Mouse (Mus musculus) adrenal gland, adult 8-10 months (tissue): Measurements from ENCODE around the gene Ppp1r36. TPM values are rescaled to one million over a fixed set of nuclear protein-coding genes. Genes with fewer than 3 reads are reported as not detected.
A peak's percentile ranks its signal among the peaks of the same experiment; 100 is the strongest.

Experiments
- DNase-seq: peaks from one replicate; pipeline ENCODE4 v3.0.0; 2022
- total RNA-seq, 4 experiments: library from RNA; stranded (reverse); gene quantifications; 2 replicates each; pipeline ENCODE4 v1.2.4; 2022

Gene Ppp1r36
- total RNA-seq = under 1 TPM; 0.15 to 0.24 (median 0.23) TPM

GRCm38 (mm10) chr12:76417433-76417854, at the start of gene Ppp1r36:
Gene Ppp1r36 (plus strand): TSS chr12:76417538.
- DNase-seq = no peak

GRCm38 (mm10) chr12:76368201-76368789, 49.0 kb upstream of the Ppp1r36 start:
- DNase-seq = no peak

DNA sequence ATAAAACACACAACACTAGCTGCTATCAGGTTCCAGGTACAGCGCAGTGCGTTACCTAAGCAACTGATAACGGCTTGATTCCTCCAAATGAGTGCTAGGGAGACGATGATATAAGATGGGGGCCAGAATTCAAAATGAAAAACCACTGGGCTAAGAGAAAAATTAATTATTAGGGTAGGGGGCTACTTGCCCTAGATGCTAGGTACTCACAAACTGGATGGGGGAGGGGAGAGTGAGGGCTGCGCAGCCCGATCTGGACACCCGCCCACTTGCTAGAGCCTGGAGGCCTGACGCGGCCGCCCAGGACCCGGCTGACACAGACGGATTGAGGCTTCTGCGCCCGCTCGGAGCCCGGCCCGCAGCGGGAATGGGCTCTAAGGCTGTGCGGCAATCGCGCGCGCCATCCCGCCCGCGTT, 48.5 kb upstream of the Ppp1r36 start:
- no peak for DNase-seq

GRCm38 (mm10) chr12:76369206-76369977, 47.9 kb upstream of the Ppp1r36 start, which contains the start of gene Zbtb25:
Gene Zbtb25 (minus strand): TSS chr12:76369602.
- DNase-seq = peak; percentile 79

- peak; percentile 73 for DNase-seq
Observed at GRCm38 (mm10) chr12:76369978-76370830, 47.1 kb upstream of the Ppp1r36 start, which contains the start of gene Zbtb1. Gene Zbtb1 (plus strand): TSS chr12:76370266.

GRCm38 (mm10) chr12:76370831-76371571, 46.3 kb upstream of the Ppp1r36 start:
- DNase-seq = peak; percentile 73

- no peak for DNase-seq
Observed at GRCm38 (mm10) chr12:76372046-76372445, 45.3 kb upstream of the Ppp1r36 start.

GRCm38 (mm10) chr12:76372881-76373818, 44.2 kb upstream of the Ppp1r36 start:
- DNase-seq = no peak

GRCm38 (mm10) chr12:76373991-76374390, 43.3 kb upstream of the Ppp1r36 start:
- no peak for DNase-seq

GRCm38 (mm10) chr12:76374911-76375310, 42.4 kb upstream of the Ppp1r36 start:
- DNase-seq = no peak

DNA sequence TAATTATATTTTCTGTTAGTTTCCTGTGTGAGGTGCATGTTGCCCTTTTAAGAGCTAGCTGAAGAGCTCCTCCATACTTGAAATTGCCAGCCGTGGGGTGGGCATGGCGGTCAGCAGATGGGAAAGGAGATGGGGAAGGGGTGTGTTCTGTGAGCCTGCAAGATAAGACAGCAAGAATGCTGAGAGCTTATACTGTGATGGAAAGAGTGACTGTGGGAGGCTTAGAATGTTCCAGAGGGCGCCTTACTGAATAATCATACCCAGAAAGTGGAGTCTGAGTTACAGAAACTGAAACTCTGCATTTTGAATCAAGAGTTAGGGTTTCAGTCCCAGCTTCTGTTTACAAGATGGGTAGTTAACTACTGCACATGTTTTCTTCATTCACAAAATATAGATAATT, 41.8 kb upstream of the Ppp1r36 start:
- no peak for DNase-seq

- DNase-seq = no peak
Observed at GRCm38 (mm10) chr12:76376649-76377048, 40.7 kb upstream of the Ppp1r36 start.

DNA sequence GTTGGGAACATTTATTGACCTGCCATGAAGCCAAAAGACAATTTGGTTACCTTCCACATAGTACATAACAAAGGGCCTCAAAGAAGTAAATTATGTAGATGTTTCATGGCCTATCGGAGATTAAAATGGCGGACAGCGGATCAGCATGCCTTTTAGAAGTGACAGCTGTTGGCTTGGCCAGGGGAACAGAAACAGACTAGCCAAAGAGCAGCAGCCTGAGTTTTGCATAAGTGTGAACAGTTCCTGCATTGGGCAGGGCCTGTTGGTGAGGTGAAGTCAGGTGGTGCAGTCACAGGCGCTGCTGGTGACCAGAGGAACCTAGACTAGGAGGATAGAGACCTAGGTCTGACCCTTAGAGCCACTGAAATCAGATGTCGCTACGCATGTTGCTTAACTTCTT, 40.3 kb upstream of the Ppp1r36 start:
- no peak for DNase-seq

DNA sequence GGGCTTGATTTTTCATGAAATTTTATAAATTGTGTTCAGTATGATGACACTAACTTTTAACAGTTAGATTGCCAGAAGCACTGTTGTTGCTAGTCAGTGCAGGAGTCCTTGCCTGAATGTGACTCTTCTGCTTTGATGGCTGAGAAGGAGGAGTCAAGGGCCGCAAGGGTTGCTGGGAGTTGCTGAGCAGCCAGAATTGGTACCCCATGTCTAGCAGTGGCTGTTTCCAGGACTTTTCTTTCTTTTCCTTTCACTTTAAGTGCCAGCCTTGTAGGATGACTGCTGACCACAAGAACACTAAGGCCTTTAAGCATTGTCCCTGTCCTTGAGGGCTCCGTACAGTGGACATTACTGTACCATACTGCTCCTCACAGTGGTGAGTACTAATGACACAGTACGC, 39.6 kb upstream of the Ppp1r36 start:
- no peak for DNase-seq

GRCm38 (mm10) chr12:76378556-76378955, 38.8 kb upstream of the Ppp1r36 start:
- DNase-seq = no peak

DNA sequence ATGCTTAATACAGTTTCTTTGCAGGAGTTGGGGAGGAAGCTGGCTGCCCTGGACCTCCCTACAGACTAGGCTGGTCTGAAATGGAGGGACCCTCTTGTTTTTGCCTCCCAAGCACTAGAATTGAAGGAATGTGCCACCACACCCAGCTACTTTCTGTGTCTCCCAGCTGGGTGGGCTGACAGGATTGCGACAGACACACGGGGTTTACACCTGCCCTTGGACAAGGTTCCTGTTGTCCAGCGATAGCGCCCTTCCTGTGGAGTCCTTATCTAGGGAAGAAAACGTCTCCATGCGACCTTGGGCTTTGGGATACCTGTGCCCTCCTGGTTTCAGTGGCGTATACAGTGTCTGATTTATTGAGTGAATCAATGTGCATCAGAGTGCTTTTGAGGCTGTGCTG, 37.2 kb upstream of the Ppp1r36 start:
- DNase-seq = no peak

GRCm38 (mm10) chr12:76385342-76385741, 32.0 kb upstream of the Ppp1r36 start:
- DNase-seq = no peak

DNA sequence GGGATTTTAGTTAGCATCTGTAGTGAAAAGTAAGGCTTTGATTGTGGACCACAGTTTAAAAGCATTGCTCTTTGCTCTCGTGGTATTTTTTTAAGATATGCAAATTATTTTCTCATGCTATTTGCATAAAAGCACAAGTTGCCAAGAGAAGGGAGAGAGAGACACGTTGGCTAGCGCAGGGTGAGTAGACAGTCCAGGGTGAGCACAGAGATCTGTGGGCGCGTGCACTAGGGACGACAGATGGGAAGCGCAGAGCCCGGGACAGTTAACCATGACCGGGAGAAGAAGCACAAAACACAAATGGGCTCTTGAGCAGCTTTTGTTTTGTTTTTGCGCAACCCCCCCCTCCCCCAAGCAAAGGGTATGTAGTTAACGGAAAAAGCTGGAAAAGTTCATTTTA, 28.5 kb upstream of the Ppp1r36 start:
- no peak for DNase-seq

DNA sequence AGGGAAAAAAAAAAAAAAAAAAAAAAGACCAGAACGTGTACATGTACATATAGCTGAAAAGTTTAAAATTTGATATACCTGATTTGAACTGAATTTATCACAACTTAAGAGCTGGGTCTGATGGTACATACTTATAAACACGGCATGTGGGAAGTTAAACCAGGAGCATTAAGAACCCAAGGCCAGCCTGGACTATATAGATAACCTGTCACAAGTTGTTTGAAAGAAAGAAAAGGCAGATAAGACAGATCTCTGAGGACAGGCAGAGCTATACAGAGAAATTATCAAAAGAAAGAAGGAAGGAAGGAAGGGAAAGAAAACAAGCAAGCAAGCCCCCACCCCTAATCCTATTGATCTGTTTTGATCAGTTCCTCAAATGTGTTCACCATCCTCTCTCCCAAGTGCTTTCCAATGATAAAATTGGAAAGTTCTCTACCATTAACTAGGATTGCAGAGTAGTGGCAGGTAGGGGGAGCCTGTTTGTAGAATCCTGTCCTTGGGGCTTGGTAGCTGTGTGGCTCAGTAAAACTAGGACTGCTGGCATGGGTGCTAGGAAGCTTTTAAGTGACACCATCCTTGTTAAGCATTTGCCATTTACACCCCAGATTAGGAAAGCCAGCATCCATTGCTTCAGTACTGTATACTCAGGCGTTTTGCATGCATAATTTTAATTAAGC, 25.6 kb upstream of the Ppp1r36 start:
- DNase-seq = no peak

GRCm38 (mm10) chr12:76392979-76393378, 24.4 kb upstream of the Ppp1r36 start:
- DNase-seq = no peak

- no peak for DNase-seq
Observed at GRCm38 (mm10) chr12:76397281-76397680, 20.1 kb upstream of the Ppp1r36 start.
